Mouse (Mus musculus) neural tube, embryonic 13.5 days (tissue): ENCODE data around the gene Smyd5. TPM values are rescaled to one million over a fixed set of nuclear protein-coding genes. Genes with fewer than 3 reads are reported as not detected.
A peak's percentile ranks its signal among the peaks of the same experiment; 100 is the strongest.

Experiments
- ATAC-seq: fragments of 200-750 bp; cut with Nextera tagmentation; 2 replicates; pipeline ENCODE4 v1.8.0; 2017; ENCODE audit warnings: low read depth, mild to moderate bottlenecking, moderate TSS enrichment, moderate library complexity
- H3K27ac ChIP-seq: fragments of 300-500 bp; sonication (generic); replicated peaks from 2 replicates; pipeline ENCODE4 v1.5.1; 2015; ENCODE audit warnings: moderate library complexity, mild to moderate bottlenecking, inconsistent platforms
- H3K27me3 ChIP-seq: fragments of 300-500 bp; sonication (generic); 2 replicates; pipeline ENCODE4 v1.6.1; 2015; ENCODE audit warnings: mild to moderate bottlenecking, inconsistent platforms
- H3K36me3 ChIP-seq: fragments of 300-500 bp; sonication (generic); 2 replicates; pipeline ENCODE4 v1.6.1; 2015; ENCODE audit warnings: mild to moderate bottlenecking, inconsistent platforms
- H3K4me1 ChIP-seq: fragments of 300-500 bp; sonication (generic); replicated peaks from 2 replicates; pipeline ENCODE4 v1.6.1; 2015; ENCODE audit warnings: inconsistent platforms
- H3K4me2 ChIP-seq: fragments of 300-500 bp; sonication (generic); 2 replicates; pipeline ENCODE4 v1.6.1; 2015; ENCODE audit warnings: inconsistent platforms, mild to moderate bottlenecking, moderate library complexity
- H3K4me3 ChIP-seq: fragments of 300-500 bp; sonication (generic); 2 replicates; pipeline ENCODE4 v1.5.1; 2015; ENCODE audit warnings: mild to moderate bottlenecking, inconsistent platforms
- H3K9ac ChIP-seq: fragments of 300-500 bp; sonication (generic); 2 replicates; pipeline ENCODE4 v1.6.1; 2015; ENCODE audit warnings: moderate library complexity, mild to moderate bottlenecking, inconsistent platforms
- H3K9me3 ChIP-seq: fragments of 300-500 bp; sonication (generic); 2 replicates; pipeline ENCODE4 v1.6.1; 2016; ENCODE audit warnings: inconsistent platforms
- WGBS: fragments of 180-500 bp; shearing (Covaris S2); methylation state at CpG from one replicate; pipeline ENCODE4 v1.1.7; 2015; 5-methylcytosine and 5-hydroxymethylcytosine counted together
- polyA plus RNA-seq: library from polyadenylated mRNA; unstranded; fragments of >200 nt; fragmentation: Nextera tagmentation; extraction: Ambion mirVana; gene quantifications from 2 replicates; pipeline ENCODE4 v1.2.1, GENCODE M21; 2015

Smyd5 gene
- polyA plus RNA-seq, 1 experiment from 2014 or later, result 54.0 TPM

GRCm38 (mm10) chr6:85478416-85478815 lies 46.6 kb downstream of the Smyd5 start:
- no peak for ATAC-seq
- Histone ChIP-seq H3K4me2 (no peak overlapping the region), H3K27me3 (peaks cover 43% of the 10 kb centered on the region), H3K4me3 (no peak overlapping the region), H3K9me3 (no peaks in the 10 kb centered on the region), H3K27ac (no peak overlapping the region), H3K36me3 (peaks cover 22% of the 10 kb centered on the region; the same call in 1 of the 2 replicates), H3K4me1 (peaks cover 8% of the 10 kb centered on the region; the same call in 1 of the 2 replicates), H3K9ac (no peak overlapping the region)
- 44% methylated on average over 14 of the region's 14 CpGs for WGBS

GRCm38 (mm10) chr6:85479979-85480378 lies 48.2 kb downstream of the Smyd5 start:
- no peak overlapping the region for H3K4me3 ChIP-seq
- H3K27me3 ChIP-seq, result peaks cover 59% of the 10 kb centered on the region
- H3K4me1 ChIP-seq, result peaks cover 22% of the 10 kb centered on the region
- no peak for ATAC-seq
- H3K36me3 ChIP-seq, result peaks cover 14% of the 10 kb centered on the region; the same call in 1 of the 2 replicates
- no peaks in the 10 kb centered on the region for H3K9me3 ChIP-seq
- no peak overlapping the region for H3K4me2 ChIP-seq
- no peak overlapping the region for H3K27ac ChIP-seq
- H3K9ac ChIP-seq, result no peak overlapping the region
- 76% methylated on average over 5 of the region's 5 CpGs for WGBS

- no peak overlapping the region for H3K4me3 ChIP-seq
- no peak for ATAC-seq
- H3K9ac ChIP-seq, result no peak overlapping the region
- H3K36me3 ChIP-seq, result peaks cover 12% of the 10 kb centered on the region; the same call in 1 of the 2 replicates
- peaks cover 23% of the 10 kb centered on the region for H3K4me1 ChIP-seq
- peaks cover 66% of the 10 kb centered on the region for H3K27me3 ChIP-seq
- WGBS, result 65% methylated on average over 16 of the region's 16 CpGs
- no peak overlapping the region for H3K4me2 ChIP-seq
- no peak overlapping the region for H3K27ac ChIP-seq
- no peaks in the 10 kb centered on the region for H3K9me3 ChIP-seq
These were observed 48.9 kb downstream of the Smyd5 start for GRCm38 (mm10) chr6:85480685-85481084.

GRCm38 (mm10) chr6:85483843-85484721 lies 52.3 kb downstream of the Smyd5 start:
- H3K4me1 ChIP-seq, result peaks cover 23% of the 10 kb centered on the region
- 4% methylated on average over 92 of the region's 92 CpGs for WGBS
- H3K4me3 ChIP-seq, result peak overlapping the region; percentile 35
- no peak overlapping the region for H3K27ac ChIP-seq
- peaks cover 12% of the 10 kb centered on the region; the same call in 1 of the 2 replicates for H3K36me3 ChIP-seq
- H3K27me3 ChIP-seq, result peaks cover 64% of the 10 kb centered on the region
- no peaks in the 10 kb centered on the region for H3K9me3 ChIP-seq
- ATAC-seq, result no peak
- H3K9ac ChIP-seq, result peak overlapping the region; percentile 49
- H3K4me2 ChIP-seq, result peak overlapping the region; percentile 51

GRCm38 (mm10) chr6:85485738-85486137 lies 53.9 kb downstream of the Smyd5 start:
- no peak for ATAC-seq
- peaks cover 6% of the 10 kb centered on the region; the same call in 1 of the 2 replicates for H3K36me3 ChIP-seq
- H3K9ac ChIP-seq, result no peak overlapping the region
- peaks cover 54% of the 10 kb centered on the region for H3K27me3 ChIP-seq
- no peak overlapping the region for H3K4me2 ChIP-seq
- H3K4me1 ChIP-seq, result peaks cover 16% of the 10 kb centered on the region
- WGBS, result 78% methylated on average over 2 of the region's 2 CpGs
- no peaks in the 10 kb centered on the region for H3K9me3 ChIP-seq
- H3K27ac ChIP-seq, result no peak overlapping the region
- no peak overlapping the region for H3K4me3 ChIP-seq

- ATAC-seq, result no peak
- Histone ChIP-seq H3K4me2 (no peak overlapping the region), H3K9me3 (no peaks in the 10 kb centered on the region), H3K27me3 (peaks cover 36% of the 10 kb centered on the region), H3K27ac (no peak overlapping the region), H3K36me3 (no peaks in the 10 kb centered on the region), H3K4me3 (no peak overlapping the region), H3K4me1 (peaks cover 15% of the 10 kb centered on the region), H3K9ac (no peak overlapping the region)
- 49% methylated on average over 4 of the region's 4 CpGs for WGBS
These were observed 56.7 kb downstream of the Smyd5 start for GRCm38 (mm10) chr6:85488510-85488909.

GRCm38 (mm10) chr6:85489717-85490116 lies 57.9 kb downstream of the Smyd5 start:
- no peak overlapping the region for H3K4me3 ChIP-seq
- no peak for ATAC-seq
- no peaks in the 10 kb centered on the region for H3K9me3 ChIP-seq
- H3K4me2 ChIP-seq, result no peak overlapping the region
- 89% methylated on average over 3 of the region's 3 CpGs for WGBS
- no peak overlapping the region for H3K9ac ChIP-seq
- no peak overlapping the region for H3K27ac ChIP-seq
- peaks cover 24% of the 10 kb centered on the region for H3K27me3 ChIP-seq
- peaks cover 3% of the 10 kb centered on the region for H3K4me1 ChIP-seq
- H3K36me3 ChIP-seq, result no peaks in the 10 kb centered on the region

- Histone ChIP-seq H3K9me3 (no peaks in the 10 kb centered on the region), H3K4me2 (no peak overlapping the region), H3K36me3 (no peaks in the 10 kb centered on the region), H3K4me3 (no peak overlapping the region), H3K4me1 (no peaks in the 10 kb centered on the region; the same call in 1 of the 2 replicates), H3K27me3 (peaks cover 19% of the 10 kb centered on the region), H3K9ac (no peak overlapping the region), H3K27ac (no peak overlapping the region)
- WGBS, result 88% methylated on average over 4 of the region's 4 CpGs
- no peak for ATAC-seq
These were observed 58.5 kb downstream of the Smyd5 start for GRCm38 (mm10) chr6:85490252-85490651.

- Histone ChIP-seq H3K9me3 (no peaks in the 10 kb centered on the region), H3K27me3 (peaks cover 5% of the 10 kb centered on the region), H3K4me2 (no peak overlapping the region), H3K4me3 (no peak overlapping the region), H3K36me3 (no peaks in the 10 kb centered on the region), H3K27ac (no peak overlapping the region), H3K4me1 (no peaks in the 10 kb centered on the region; the same call in 1 of the 2 replicates), H3K9ac (no peak overlapping the region)
- WGBS, result 90% methylated on average over 3 of the region's 3 CpGs
- ATAC-seq, result no peak
These were observed 59.8 kb downstream of the Smyd5 start for GRCm38 (mm10) chr6:85491606-85492005.

Other genes with a start within 250 kb of the Smyd5 start
- 0.32 TPM in 1 of 2 replicates, not detected in the other for gene Emx1, start 244.6 kb upstream of the Smyd5 start, polyA plus RNA-seq
- gene Sfxn5, start 98.6 kb upstream of the Smyd5 start, polyA plus RNA-seq, result 11.8 and 15.8 TPM in 2 replicates
- gene Rab11fip5, start 57.4 kb upstream of the Smyd5 start, polyA plus RNA-seq, result 13.2 and 15.1 TPM in 2 replicates
- gene Noto, start 8.1 kb upstream of the Smyd5 start, polyA plus RNA-seq, result not detected in 2 replicates
- gene Cct7, start 19.5 kb downstream of the Smyd5 start, polyA plus RNA-seq, result 564 and 592 TPM in 2 replicates
- 24.4 and 25.0 TPM in 2 replicates for gene Pradc1, start 20.0 kb downstream of the Smyd5 start, polyA plus RNA-seq
- gene Fbxo41, start 71.0 kb downstream of the Smyd5 start, polyA plus RNA-seq, result 4.8 TPM in 2 replicates
- not detected in 2 replicates for gene Egr4, start 81.6 kb downstream of the Smyd5 start, polyA plus RNA-seq
- gene Alms1, start 155.5 kb downstream of the Smyd5 start, polyA plus RNA-seq, result 4.4 and 6.0 TPM in 2 replicates